Mouse (Mus musculus) lung, postnatal 4 days (tissue): ENCODE data around the gene Ehd2.

Source experiments
- DNase-seq, 2 experiments: peaks; one replicate each; pipeline ENCODE4 v3.0.0; 2021

Ehd2 gene

GRCm38 (mm10) chr7:15974712-15975111 lies 7.3 kb upstream of the Ehd2 start:
- peak; percentile 68 to 79 for DNase-seq

GRCm38 (mm10) chr7:15972247-15972646 lies 4.9 kb upstream of the Ehd2 start:
- no peak for DNase-seq

GRCm38 (mm10) chr7:15969674-15970073 lies 2.3 kb upstream of the Ehd2 start:
- DNase-seq, result no peak

GRCm38 (mm10) chr7:15968322-15968721 lies 955 bp upstream of the Ehd2 start:
- DNase-seq, result no peak

- DNase-seq, result no peak
These were observed 878 bp downstream of the Ehd2 start for GRCm38 (mm10) chr7:15966489-15966888.

GRCm38 (mm10) chr7:15963798-15964652 lies 3.3 kb downstream of the Ehd2 start:
- DNase-seq, result no peak

GRCm38 (mm10) chr7:15962311-15963288 lies 4.8 kb downstream of the Ehd2 start:
- DNase-seq, result peak; percentile 89 to 95

GRCm38 (mm10) chr7:15961798-15962197 lies 5.6 kb downstream of the Ehd2 start:
- no peak for DNase-seq

GRCm38 (mm10) chr7:15961239-15961638 lies 6.1 kb downstream of the Ehd2 start:
- peak in 1 of 2 experiments; percentile 74 for DNase-seq

- peak in 1 of 2 experiments; percentile 57 for DNase-seq
These were observed 6.7 kb downstream of the Ehd2 start for GRCm38 (mm10) chr7:15960691-15961090.

- DNase-seq, result peak; percentile 69 to 77
These were observed 11.2 kb downstream of the Ehd2 start for GRCm38 (mm10) chr7:15956143-15956542.

GRCm38 (mm10) chr7:15955509-15955908 lies 11.9 kb downstream of the Ehd2 start:
- peak; percentile 68 to 85 for DNase-seq

- DNase-seq, result peak; percentile 87 to 92
These were observed 12.4 kb downstream of the Ehd2 start for GRCm38 (mm10) chr7:15954978-15955443.

GRCm38 (mm10) chr7:15954436-15954835 lies 12.9 kb downstream of the Ehd2 start:
- DNase-seq, result no peak

GRCm38 (mm10) chr7:15953307-15954074 lies 13.9 kb downstream of the Ehd2 start:
- DNase-seq, result peak in 1 of 2 experiments; percentile 24

GRCm38 (mm10) chr7:15952416-15952815 lies 15.0 kb downstream of the Ehd2 start:
- peak in 1 of 2 experiments; percentile 36 for DNase-seq

GRCm38 (mm10) chr7:15950008-15950407 lies 17.4 kb downstream of the Ehd2 start:
- no peak for DNase-seq

- no peak for DNase-seq
These were observed 18.1 kb downstream of the Ehd2 start for GRCm38 (mm10) chr7:15949216-15949790.

- peak; percentile 89 to 91 for DNase-seq
These were observed 18.9 kb downstream of the Ehd2 start for GRCm38 (mm10) chr7:15948381-15948941.

- no peak for DNase-seq
These were observed 19.6 kb downstream of the Ehd2 start for GRCm38 (mm10) chr7:15947653-15948260.
